Mouse (Mus musculus): ENCODE data around the gene Erbb4.

Erbb4 gene

DNA sequence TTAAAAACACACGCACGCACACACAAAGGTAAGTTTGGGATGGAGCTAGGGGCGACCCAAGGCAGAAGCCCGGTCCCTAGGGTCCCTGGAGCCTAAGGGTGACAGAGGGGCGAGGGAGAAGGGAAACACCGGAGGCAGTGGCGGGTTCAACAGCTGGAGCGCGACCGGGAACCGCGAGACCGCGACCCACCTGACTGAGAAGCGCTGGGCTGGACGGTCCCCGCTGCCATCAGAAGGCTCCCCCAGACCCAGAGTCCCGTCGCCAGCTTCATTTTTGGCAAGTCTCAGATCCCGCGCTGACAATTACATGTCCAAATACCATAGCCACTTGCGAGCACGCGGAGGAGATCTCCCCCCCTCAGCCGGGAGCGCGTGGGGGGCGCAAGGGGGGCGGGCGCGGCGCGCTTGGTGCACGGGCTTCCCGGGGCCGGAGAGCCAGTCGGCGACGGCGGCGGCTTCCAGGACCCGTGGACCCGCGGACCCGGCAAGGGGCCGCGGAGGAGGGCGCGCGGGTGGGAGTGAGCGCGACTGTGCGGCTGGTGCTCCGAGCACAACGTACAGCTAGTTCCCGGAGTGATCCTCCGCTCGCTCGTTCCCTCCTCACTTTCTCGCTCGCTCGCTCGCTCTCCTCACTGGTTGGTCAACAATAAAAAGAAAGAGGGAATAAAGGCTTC lies at the start of gene Erbb4:
Erbb4 (minus strand) TSS at position 575 of the 674 bp plus-strand sequence.
- DNase-seq = no peak

DNA sequence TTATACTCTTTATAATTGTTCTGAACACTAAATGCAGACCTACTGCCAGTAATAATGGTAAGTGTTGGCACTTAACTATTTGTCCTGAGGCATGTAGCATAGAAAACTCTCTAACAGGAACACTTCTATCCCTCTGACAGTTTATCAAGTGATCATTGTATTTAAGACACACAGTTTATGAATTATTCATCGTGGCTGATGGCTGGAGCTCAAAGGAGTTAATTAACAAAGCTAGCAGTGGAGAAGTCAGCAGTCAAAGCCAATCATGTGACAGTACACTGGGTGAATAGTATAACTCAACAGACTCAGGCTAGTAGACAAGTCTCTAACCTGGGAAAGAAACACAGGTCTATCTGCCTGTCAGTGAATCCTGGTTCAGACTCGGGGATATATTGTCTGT lies 49.5 kb upstream of the Erbb4 start:
- DNase-seq = no peak

DNA sequence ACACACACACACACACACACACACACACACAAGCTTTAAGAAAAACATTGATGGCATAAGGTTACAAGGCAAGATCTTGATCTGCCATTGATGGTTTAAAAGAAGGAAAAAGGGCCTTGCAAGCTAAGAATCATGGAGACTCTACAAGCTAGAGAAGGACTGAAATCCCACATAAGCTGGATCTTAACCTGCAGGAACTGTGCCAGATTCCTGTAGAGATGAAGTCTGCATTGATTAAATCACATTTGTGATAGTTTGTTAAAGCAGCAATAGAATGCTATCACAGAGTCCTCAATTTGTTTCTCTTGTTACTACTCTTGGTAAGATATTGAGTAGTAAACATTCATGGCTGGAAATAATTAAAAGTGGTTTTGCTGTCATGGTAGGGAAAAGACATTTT lies 33.5 kb upstream of the Erbb4 start:
- DNase-seq = no peak

DNA sequence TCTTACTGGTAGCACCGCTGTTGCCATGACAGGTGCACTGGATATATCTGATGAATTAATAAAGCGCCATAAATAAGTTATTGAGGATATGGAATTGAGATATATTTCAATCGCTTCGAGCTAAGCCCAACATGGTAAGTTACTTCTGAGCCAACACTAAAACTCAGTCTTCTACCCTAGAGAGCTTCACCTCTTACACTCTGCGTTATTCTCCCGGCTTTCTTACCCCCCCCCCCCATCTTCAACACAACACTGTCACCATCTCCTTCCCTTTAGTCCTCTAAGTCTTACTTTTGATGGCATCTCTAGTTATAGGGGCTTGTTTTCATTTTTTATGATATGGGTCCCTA lies 31.6 kb upstream of the Erbb4 start:
- DNase-seq = no peak

DNA sequence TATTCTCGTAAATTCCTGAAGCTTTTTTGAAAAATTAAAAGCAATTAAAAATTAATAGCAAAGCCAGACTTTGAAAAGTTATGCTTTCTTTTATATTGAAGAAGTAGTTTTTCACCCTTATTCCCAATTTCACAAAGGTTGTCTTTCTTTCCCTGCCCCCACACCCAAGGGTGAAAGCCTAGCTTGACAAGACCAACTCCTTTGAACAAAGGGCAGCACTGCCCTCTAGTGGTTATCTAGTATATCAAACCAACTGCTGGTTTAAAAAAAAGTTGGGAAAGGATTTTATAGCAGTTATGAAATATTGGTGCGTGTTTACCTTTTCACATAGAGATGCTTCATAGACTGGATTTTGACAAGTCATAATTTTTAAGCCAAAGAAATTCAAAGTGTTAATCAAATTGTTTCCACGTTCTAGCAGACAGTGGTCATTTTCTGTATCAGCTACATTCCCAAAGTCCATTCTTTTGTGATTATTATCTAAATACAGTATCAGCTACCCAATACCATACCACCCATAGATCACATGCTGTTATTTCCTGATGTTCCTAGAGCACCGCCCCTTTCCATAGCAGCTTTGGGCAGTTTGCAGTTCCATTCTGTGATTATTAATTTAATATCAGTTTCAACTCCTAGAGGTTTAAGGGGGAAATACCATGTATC lies 31.1 kb upstream of the Erbb4 start:
- no peak for DNase-seq

DNA sequence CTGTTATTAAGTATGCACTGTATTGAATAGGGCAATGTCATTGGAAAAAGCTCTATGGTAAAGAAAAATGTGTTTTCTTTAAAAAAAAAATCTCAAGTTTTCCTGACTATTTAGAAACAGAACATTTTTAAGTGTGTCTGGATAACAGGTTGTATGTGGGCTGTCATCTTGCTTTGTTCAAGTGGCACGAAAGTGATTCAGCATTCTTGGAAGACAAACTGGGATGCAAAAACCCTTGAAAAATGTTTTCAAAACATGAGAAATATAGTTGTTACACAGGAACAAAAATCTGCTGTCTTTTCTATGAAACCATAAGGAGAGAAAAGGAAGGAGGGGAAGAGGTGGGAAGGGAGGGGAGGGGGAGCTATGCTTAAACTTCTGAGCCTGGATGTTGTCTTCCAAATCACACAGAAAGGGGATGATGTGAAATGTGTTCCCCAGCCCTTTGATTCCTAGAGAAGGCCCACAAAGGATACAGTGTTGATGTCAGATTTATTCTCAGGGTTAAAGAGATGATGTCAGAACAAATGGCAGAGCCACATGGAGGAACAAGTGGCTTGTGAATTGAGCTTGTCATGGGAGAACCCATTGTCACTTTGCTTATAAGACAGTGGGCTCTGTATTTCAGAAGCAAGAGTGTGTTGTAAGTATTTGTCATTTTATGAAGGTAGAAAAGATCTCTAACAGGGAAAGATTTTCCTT lies 16.4 kb upstream of the Erbb4 start:
- no peak for DNase-seq

GRCm38 (mm10) chr1:69118249-69118938 lies 10.5 kb upstream of the Erbb4 start:
- no peak for DNase-seq

DNA sequence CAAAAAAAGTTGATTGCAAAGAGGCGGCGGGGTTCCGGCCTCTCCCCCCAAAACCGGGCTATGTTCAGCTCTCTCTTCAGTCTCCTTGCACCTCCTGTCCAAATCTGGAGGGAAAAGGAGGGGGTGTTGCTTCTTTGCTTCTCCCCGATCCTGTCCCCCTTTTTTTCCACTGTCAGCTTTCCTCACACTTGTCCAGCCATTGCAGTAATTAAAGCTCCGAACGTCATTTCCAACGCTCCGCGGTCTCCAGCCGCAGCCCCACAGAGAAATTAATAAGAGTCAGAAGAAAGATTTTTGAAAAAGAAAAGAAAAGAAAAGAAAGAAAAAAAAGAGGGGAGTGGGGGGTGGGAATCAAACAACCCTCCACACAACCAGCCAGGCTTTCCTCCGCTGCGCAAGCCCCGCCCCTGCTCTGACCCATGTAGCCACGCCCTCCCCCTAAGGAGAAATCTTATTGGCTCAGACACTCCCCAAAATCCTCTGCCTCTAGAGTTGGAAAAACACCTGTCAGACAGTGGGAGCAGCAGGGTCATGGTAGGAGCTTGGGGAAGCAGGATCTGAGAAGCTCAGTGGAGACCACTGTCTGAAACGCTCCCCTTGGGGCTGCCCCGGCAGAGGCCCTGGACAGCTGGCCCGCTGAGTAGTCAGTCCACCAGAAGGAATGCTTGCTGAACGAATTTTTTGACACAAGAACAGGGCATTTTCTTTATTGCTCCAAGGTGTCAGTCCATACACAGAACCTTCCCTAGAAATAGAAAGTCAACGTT lies 483 bp upstream of the Erbb4 start:
- DNase-seq = no peak

- no peak for DNase-seq
Measured at GRCm38 (mm10) chr1:69106937-69107461, 860 bp downstream of the Erbb4 start.

DNA sequence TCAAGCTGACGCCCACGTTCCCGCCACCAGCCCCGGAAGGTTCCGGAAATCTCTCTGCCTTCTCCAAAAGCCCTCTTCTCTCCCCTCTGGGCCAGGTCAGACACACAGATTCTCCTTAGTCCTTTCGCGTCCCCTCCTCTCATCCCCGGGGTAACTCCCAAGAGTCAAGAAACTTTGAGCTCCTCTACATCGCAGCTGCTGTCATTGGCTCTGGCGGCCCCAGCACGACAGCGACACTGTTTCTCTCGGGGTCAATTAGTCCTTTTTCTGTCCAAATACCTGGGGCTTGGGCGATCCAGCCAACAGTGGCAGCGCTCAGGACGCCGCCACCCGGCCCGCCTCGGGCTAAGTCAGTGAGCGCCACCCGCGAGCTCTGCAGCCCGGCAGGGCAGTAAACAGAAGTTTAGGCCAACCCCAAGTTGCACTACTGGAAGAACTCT lies 1.5 kb downstream of the Erbb4 start:
- DNase-seq = no peak

DNA sequence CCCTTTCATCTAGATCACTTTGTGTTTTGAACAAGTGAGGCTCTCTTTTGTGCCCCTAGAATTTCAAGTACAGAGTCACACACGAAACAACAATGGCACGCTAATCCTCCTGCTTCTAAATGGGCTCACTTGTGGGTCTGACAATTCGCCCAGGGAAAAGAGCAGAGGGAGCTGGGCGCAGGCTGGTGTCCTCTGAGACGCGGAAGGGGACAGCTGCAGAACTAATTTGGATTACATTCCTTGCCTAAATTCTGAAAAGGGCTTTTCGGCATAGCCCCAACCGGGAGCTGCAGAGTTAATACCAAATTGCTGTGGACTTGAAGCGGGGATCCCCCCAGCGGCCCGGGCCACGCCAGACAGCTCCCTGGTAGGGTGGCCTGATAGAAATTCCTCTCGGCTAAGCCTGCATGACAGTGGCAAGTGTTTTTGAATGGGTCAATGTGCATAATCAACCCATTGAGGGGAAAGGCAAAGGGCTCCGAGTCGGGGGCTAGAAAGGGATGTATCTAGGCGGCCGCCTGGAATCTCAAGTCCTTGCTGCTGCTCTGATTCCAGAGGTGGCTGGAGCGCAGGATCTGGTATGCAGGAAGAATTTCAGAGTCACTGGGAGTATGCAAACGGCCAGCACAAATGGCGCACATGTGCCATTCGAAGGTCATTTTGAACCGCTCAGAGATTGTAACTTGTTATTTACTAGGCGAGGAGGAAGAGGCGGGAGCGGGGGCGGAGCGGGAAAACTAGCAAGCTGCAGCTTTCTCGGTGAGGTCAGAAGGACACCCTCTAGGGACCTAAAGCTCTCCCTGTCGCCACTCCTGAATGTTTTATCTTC lies 2.2 kb downstream of the Erbb4 start:
- DNase-seq = no peak

- DNase-seq = no peak
Measured at GRCm38 (mm10) chr1:69105096-69105492, 2.8 kb downstream of the Erbb4 start.

DNA sequence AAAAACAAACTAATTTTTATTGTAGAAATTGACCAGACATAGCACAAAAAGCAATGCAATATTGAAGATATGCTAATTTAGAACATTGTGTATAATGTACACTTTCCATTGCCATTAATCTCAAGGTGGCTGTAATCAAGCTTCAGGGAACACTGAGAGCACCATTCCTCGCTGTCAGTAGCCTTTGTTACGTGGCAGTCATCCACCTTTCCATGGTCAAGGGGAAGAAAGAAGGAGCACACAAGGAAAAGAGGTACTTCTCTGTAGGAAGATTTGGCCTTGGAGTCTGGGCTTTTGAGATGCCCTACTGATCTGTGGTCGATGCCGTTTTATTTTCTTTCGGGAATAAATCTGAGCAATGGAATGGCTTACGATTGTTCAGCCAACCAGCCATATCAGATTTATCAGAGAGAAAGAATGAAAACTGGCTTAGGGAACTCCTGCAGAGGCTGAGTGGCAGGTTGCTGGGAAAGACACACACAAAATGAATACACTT lies 4.6 kb downstream of the Erbb4 start:
- DNase-seq = no peak

DNA sequence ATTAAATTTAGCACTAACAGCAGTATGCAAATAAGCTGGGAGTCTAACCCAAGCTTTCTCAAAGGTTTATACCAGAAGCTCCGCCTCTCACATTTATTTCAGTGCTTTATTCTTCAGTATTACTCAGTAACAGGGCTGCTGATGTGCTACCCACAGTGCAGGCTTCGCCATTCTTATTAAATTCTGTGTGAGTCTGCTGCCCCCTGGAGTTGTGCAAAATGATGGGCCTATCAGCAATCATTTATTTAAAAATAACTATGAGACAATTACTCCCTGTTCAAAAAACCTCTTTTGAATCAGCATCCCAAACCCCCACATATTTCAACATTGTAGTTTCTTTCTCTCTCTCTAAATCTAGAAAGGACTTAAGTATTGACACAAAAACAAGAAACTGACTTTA lies 6.2 kb downstream of the Erbb4 start:
- DNase-seq = no peak

DNA sequence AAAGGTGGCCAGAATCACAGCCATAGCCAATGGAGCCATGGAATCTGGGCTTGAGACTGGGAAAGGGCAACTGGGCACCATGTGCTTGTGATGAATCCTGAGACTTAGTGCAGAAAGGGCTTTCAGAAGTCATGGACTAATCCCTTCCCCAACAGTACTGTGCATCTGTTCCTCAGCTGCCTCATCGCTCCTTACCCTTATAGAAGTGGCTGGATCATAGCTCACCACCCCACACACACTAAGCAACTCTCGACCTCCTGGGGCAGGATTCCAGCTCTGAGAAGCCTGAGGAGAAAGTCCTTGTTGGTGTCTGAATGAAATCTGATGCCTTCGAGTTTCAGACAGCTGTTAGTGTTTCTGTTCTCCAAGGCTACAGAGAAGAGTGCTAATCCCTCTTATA lies 14.8 kb downstream of the Erbb4 start:
- DNase-seq = no peak

DNA sequence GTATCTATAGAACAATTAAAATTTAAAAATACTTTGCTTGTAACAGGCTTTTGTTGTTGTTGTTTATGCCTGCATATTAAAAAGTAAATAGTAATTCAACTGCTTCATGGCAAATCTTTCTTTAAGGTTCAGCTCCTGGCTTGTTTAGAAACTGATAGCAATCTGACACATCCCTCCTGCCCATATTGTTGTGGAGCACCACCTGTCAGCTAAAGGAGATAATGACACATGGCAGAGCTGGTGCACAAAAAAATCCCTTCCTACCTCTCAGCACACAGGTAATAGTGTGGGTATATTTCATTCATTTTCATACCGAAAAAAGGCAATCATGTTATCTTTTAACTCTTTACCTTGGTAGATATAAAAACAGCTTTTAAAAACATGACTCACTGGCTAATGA lies 18.5 kb downstream of the Erbb4 start:
- DNase-seq = no peak

GRCm38 (mm10) chr1:69085753-69086152 lies 22.1 kb downstream of the Erbb4 start:
- DNase-seq = no peak

- no peak for DNase-seq
Measured at GRCm38 (mm10) chr1:69048918-69049317, 58.9 kb downstream of the Erbb4 start.

GRCm38 (mm10) chr1:69046228-69046978 lies 61.5 kb downstream of the Erbb4 start:
- no peak for DNase-seq

GRCm38 (mm10) chr1:69027816-69028215 lies 80.0 kb downstream of the Erbb4 start:
- DNase-seq = no peak

DNA sequence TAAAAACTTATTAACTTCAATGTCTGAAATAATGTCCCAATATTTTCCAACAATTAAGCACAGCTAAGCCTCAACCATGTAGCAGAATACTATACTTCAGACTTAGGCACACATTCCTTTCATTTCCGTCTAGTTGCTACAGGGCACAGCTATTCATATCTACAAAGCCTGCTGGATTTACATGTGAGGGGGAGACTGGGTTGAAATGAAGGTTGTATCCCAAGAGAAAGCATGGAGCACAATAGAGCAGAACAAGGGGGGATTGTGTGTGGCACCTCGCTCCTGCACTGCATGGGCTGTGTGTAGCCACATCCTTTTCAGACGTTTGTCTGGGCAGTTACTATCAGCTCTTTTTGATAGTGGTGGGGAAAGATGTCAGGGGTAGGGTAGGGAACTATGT lies 83.0 kb downstream of the Erbb4 start:
- no peak for DNase-seq
